Mouse (Mus musculus): ENCODE measurements around the gene Gss.
A peak's percentile ranks its signal among the peaks of the same experiment; 100 is the strongest.

The Gss gene

GRCm38 (mm10) chr2:155591676-155592075 lies 934 bp downstream of the Gss start:
- no peak for TF ChIP-seq CTCF (conservative IDR thresholded peaks at IDR 0.05; ENCODE audit: low read length)
- TF ChIP-seq NANOG (IDR thresholded peaks at IDR 0.05; ENCODE audit: borderline replicate concordance, low read length): no peak
- no peak for TF ChIP-seq POU5F1 (IDR thresholded peaks at IDR 0.05; ENCODE audit: borderline replicate concordance, low read length)
- Histone ChIP-seq H3K4me1 (replicated peaks; ENCODE audit: low read depth, low read length) (peaks cover 64% of the 10 kb centered on the region), H3K4me3 (replicated peaks; ENCODE audit: low read length) (peak overlapping the region; percentile 86), H3K36me3 (ENCODE audit: insufficient read depth, low read length) (0 out of 2 replicates have a peak, but pooled peaks cover 7% of the 10 kb centered on the region), H3K9me3 (ENCODE audit: low read length) (no peaks in the 10 kb centered on the region), H3K27me3 (ENCODE audit: insufficient read depth, low read length) (no peaks in the 10 kb centered on the region)

GRCm38 (mm10) chr2:155590876-155591275 lies 1.7 kb downstream of the Gss start:
- Histone ChIP-seq H3K36me3 (ENCODE audit: insufficient read depth, low read length) (0 out of 2 replicates have a peak, but pooled peaks cover 7% of the 10 kb centered on the region), H3K4me3 (replicated peaks; ENCODE audit: low read length) (peak overlapping the region; percentile 86), H3K27me3 (ENCODE audit: insufficient read depth, low read length) (no peaks in the 10 kb centered on the region), H3K4me1 (replicated peaks; ENCODE audit: low read depth, low read length) (peaks cover 64% of the 10 kb centered on the region), H3K9me3 (ENCODE audit: low read length) (no peaks in the 10 kb centered on the region)
- TF ChIP-seq CTCF (conservative IDR thresholded peaks at IDR 0.05; ENCODE audit: low read length): no peak
- TF ChIP-seq POU5F1 (IDR thresholded peaks at IDR 0.05; ENCODE audit: borderline replicate concordance, low read length): no peak
- TF ChIP-seq NANOG (IDR thresholded peaks at IDR 0.05; ENCODE audit: borderline replicate concordance, low read length): no peak

GRCm38 (mm10) chr2:155589521-155589920 lies 3.1 kb downstream of the Gss start:
- H3K27me3 ChIP-seq (ENCODE audit: insufficient read depth, low read length): no peaks in the 10 kb centered on the region
- H3K4me3 ChIP-seq (replicated peaks; ENCODE audit: low read length): peak overlapping the region; percentile 35; the same call in 1 of the 2 replicates
- H3K4me1 ChIP-seq (replicated peaks; ENCODE audit: low read depth, low read length): peaks cover 75% of the 10 kb centered on the region
- TF ChIP-seq NANOG (IDR thresholded peaks at IDR 0.05; ENCODE audit: borderline replicate concordance, low read length) (no peak), CTCF (conservative IDR thresholded peaks at IDR 0.05; ENCODE audit: low read length) (no peak), POU5F1 (IDR thresholded peaks at IDR 0.05; ENCODE audit: borderline replicate concordance, low read length) (no peak)
- no peaks in the 10 kb centered on the region for H3K9me3 ChIP-seq (ENCODE audit: low read length)
- 0 out of 2 replicates have a peak, but pooled peaks cover 7% of the 10 kb centered on the region for H3K36me3 ChIP-seq (ENCODE audit: insufficient read depth, low read length)

GRCm38 (mm10) chr2:155588136-155588535 lies 4.5 kb downstream of the Gss start:
- Histone ChIP-seq H3K4me1 (replicated peaks; ENCODE audit: low read depth, low read length) (peaks cover 81% of the 10 kb centered on the region), H3K36me3 (ENCODE audit: insufficient read depth, low read length) (0 out of 2 replicates have a peak, but pooled peaks cover 7% of the 10 kb centered on the region), H3K27me3 (ENCODE audit: insufficient read depth, low read length) (no peaks in the 10 kb centered on the region), H3K4me3 (replicated peaks; ENCODE audit: low read length) (no peak overlapping the region), H3K9me3 (ENCODE audit: low read length) (no peaks in the 10 kb centered on the region)
- TF ChIP-seq POU5F1 (IDR thresholded peaks at IDR 0.05; ENCODE audit: borderline replicate concordance, low read length) (no peak), CTCF (conservative IDR thresholded peaks at IDR 0.05; ENCODE audit: low read length) (no peak), NANOG (IDR thresholded peaks at IDR 0.05; ENCODE audit: borderline replicate concordance, low read length) (no peak)

- no peaks in the 10 kb centered on the region for H3K27me3 ChIP-seq (ENCODE audit: insufficient read depth, low read length)
- TF ChIP-seq NANOG (IDR thresholded peaks at IDR 0.05; ENCODE audit: borderline replicate concordance, low read length) (peak; percentile 54; the same call in 1 of the 2 replicates), POU5F1 (IDR thresholded peaks at IDR 0.05; ENCODE audit: borderline replicate concordance, low read length) (no peak), CTCF (conservative IDR thresholded peaks at IDR 0.05; ENCODE audit: low read length) (no peak)
- H3K4me1 ChIP-seq (replicated peaks; ENCODE audit: low read depth, low read length): peaks cover 62% of the 10 kb centered on the region
- H3K9me3 ChIP-seq (ENCODE audit: low read length): no peaks in the 10 kb centered on the region
- peak overlapping the region; percentile 43 for H3K4me3 ChIP-seq (replicated peaks; ENCODE audit: low read length)
- H3K36me3 ChIP-seq (ENCODE audit: insufficient read depth, low read length): peaks cover 20% of the 10 kb centered on the region
These were observed 7.1 kb downstream of the Gss start for GRCm38 (mm10) chr2:155585486-155585885.

- H3K36me3 ChIP-seq (ENCODE audit: insufficient read depth, low read length): peaks cover 18% of the 10 kb centered on the region
- no peaks in the 10 kb centered on the region for H3K9me3 ChIP-seq (ENCODE audit: low read length)
- H3K4me1 ChIP-seq (replicated peaks; ENCODE audit: low read depth, low read length): peaks cover 58% of the 10 kb centered on the region
- peak overlapping the region; percentile 43 for H3K4me3 ChIP-seq (replicated peaks; ENCODE audit: low read length)
- TF ChIP-seq POU5F1 (IDR thresholded peaks at IDR 0.05; ENCODE audit: borderline replicate concordance, low read length) (no peak), CTCF (conservative IDR thresholded peaks at IDR 0.05; ENCODE audit: low read length) (no peak), NANOG (IDR thresholded peaks at IDR 0.05; ENCODE audit: borderline replicate concordance, low read length) (no peak)
- H3K27me3 ChIP-seq (ENCODE audit: insufficient read depth, low read length): no peaks in the 10 kb centered on the region
These were observed 7.5 kb downstream of the Gss start for GRCm38 (mm10) chr2:155585082-155585481.

GRCm38 (mm10) chr2:155583927-155584530 lies 8.6 kb downstream of the Gss start:
- Histone ChIP-seq H3K4me1 (replicated peaks; ENCODE audit: low read depth, low read length) (peaks cover 49% of the 10 kb centered on the region), H3K27me3 (ENCODE audit: insufficient read depth, low read length) (no peaks in the 10 kb centered on the region), H3K9me3 (ENCODE audit: low read length) (no peaks in the 10 kb centered on the region), H3K4me3 (replicated peaks; ENCODE audit: low read length) (no peak overlapping the region), H3K36me3 (ENCODE audit: insufficient read depth, low read length) (peaks cover 23% of the 10 kb centered on the region)
- TF ChIP-seq CTCF (conservative IDR thresholded peaks at IDR 0.05; ENCODE audit: low read length): peak; percentile 92
- no peak for TF ChIP-seq NANOG (IDR thresholded peaks at IDR 0.05; ENCODE audit: borderline replicate concordance, low read length)

- TF ChIP-seq POU5F1 (IDR thresholded peaks at IDR 0.05; ENCODE audit: borderline replicate concordance, low read length): no peak
- TF ChIP-seq NANOG (IDR thresholded peaks at IDR 0.05; ENCODE audit: borderline replicate concordance, low read length): no peak
- TF ChIP-seq CTCF (conservative IDR thresholded peaks at IDR 0.05; ENCODE audit: low read length): no peak
- no peaks in the 10 kb centered on the region for H3K9me3 ChIP-seq (ENCODE audit: low read length)
These were observed 9.6 kb downstream of the Gss start for GRCm38 (mm10) chr2:155582996-155583395.

More at GRCm38 (mm10) chr2:155582996-155583395, 9.6 kb downstream of the Gss start:
- Histone ChIP-seq H3K4me3 (replicated peaks; ENCODE audit: low read length) (no peak overlapping the region), H3K27me3 (ENCODE audit: insufficient read depth, low read length) (no peaks in the 10 kb centered on the region), H3K36me3 (ENCODE audit: insufficient read depth, low read length) (peaks cover 29% of the 10 kb centered on the region), H3K4me1 (replicated peaks; ENCODE audit: low read depth, low read length) (peaks cover 40% of the 10 kb centered on the region)

Data from E14TG2a.4 (cell line).